Mouse (Mus musculus) small intestine, adult 2 months (tissue): ENCODE data around the gene Por. TPM values are rescaled to one million over a fixed set of nuclear protein-coding genes. Genes with fewer than 3 reads are reported as not detected.
A peak's percentile ranks its signal among the peaks of the same experiment; 100 is the strongest.

ENCODE experiments used
- H3K27ac ChIP-seq: fragments of 200-500 bp; 2 replicates; pipeline ENCODE4 v1.5.1; 2012; ENCODE audit warnings: low read depth, low read length, control low read depth, inconsistent platforms; ENCODE audit not compliant: insufficient read depth
- H3K27me3 ChIP-seq: fragments of 200-500 bp; 2 replicates; pipeline ENCODE4 v1.6.1; 2012; ENCODE audit warnings: mild to moderate bottlenecking, moderate library complexity, low read length, inconsistent platforms; ENCODE audit not compliant: control insufficient read depth, insufficient read depth
- H3K36me3 ChIP-seq: fragments of 200-500 bp; 2 replicates; pipeline ENCODE4 v1.6.1; 2012; ENCODE audit warnings: mild to moderate bottlenecking, low read length, control low read depth, inconsistent platforms; ENCODE audit not compliant: control insufficient read depth, insufficient read depth
- H3K4me1 ChIP-seq: fragments of 200-500 bp; 2 replicates; pipeline ENCODE4 v1.6.1; 2012; ENCODE audit warnings: low read length, inconsistent platforms, mixed read lengths; ENCODE audit not compliant: control insufficient read depth, insufficient read depth, insufficient read length
- H3K4me3 ChIP-seq: fragments of 200-500 bp; 2 replicates; pipeline ENCODE4 v1.5.1; 2012; ENCODE audit warnings: low read depth, mild to moderate bottlenecking, control low read depth, inconsistent platforms, low read length, moderate library complexity
- CTCF ChIP-seq: fragments of 200-500 bp; IDR thresholded peaks from 2 replicates; pipeline ENCODE4 v1.5.1; 2012; ENCODE audit warnings: low read depth, mild to moderate bottlenecking, control low read depth, inconsistent platforms, low read length, moderate library complexity, mixed read lengths; ENCODE audit not compliant: insufficient replicate concordance, insufficient read length; ENCODE audit errors: extremely low read depth
- POLR2A ChIP-seq: fragments of 200-500 bp; IDR thresholded peaks from 2 replicates; pipeline ENCODE4 v1.6.1; 2012; ENCODE audit warnings: low read depth, mild to moderate bottlenecking, control low read depth, inconsistent platforms, low read length, moderate library complexity
- WGBS: fragments of 180-500 bp; shearing (Covaris S2); methylation state at CpG from one replicate; pipeline ENCODE4 v1.1.7; 2018; 5-methylcytosine and 5-hydroxymethylcytosine counted together
- polyA plus RNA-seq: library from polyadenylated mRNA; depleted of rRNA; stranded (reverse); fragments of >200 nt; gene quantifications from 2 replicates; pipeline ENCODE4 v1.2.3, GENCODE M21; 2012; rRNA removed

The Por gene
- polyA plus RNA-seq, 1 experiment: 192 TPM

GRCm38 (mm10) chr5:135778471-135779445 lies 108.9 kb downstream of the Por start, which contains the start of gene Mdh2:
TSS of gene Mdh2 (plus strand) at chr5:135778480.
- H3K27me3 ChIP-seq: no peaks in the 10 kb centered on the region
- TF ChIP-seq POLR2A (peak; percentile 94), CTCF (no peak)
- under 1% methylated on average over 70 of the region's 70 CpGs for WGBS
- H3K4me3 ChIP-seq: peak within 1 kb of the TSS; percentile 85
- H3K27ac ChIP-seq: peak within 1 kb of the TSS; percentile 96
- peaks cover 38% of the 10 kb centered on the region; the same call in 1 of the 2 replicates for H3K4me1 ChIP-seq
- H3K36me3 ChIP-seq: peaks cover 18% of the 10 kb centered on the region

DNA sequence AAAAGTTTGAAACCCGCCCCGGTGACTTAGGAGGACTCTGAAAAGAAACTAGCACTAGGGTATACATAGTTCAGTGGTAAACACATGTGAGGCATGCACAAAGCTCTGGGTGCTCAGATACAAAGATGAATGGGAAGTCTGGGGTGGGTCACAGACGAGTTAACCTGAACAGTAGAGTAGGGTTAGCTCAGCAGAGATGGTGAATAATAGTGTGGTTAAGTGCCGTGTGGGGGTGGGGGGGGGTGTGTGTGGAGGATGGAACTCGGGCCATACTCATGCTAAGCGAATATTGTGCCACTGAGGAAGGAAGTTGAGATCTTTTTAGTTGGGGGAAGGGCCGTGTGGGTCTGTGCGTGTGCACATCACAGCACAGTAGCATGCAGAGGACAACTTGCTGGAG lies 110.5 kb downstream of the Por start:
- Histone ChIP-seq H3K4me3 (peak overlapping the region; percentile 53), H3K4me1 (peaks cover 44% of the 10 kb centered on the region; the same call in 1 of the 2 replicates), H3K36me3 (peaks cover 33% of the 10 kb centered on the region), H3K27me3 (no peaks in the 10 kb centered on the region), H3K27ac (peak overlapping the region; percentile 93)
- WGBS: 46% methylated on average over 8 of the region's 8 CpGs
- TF ChIP-seq CTCF (no peak), POLR2A (no peak)

DNA sequence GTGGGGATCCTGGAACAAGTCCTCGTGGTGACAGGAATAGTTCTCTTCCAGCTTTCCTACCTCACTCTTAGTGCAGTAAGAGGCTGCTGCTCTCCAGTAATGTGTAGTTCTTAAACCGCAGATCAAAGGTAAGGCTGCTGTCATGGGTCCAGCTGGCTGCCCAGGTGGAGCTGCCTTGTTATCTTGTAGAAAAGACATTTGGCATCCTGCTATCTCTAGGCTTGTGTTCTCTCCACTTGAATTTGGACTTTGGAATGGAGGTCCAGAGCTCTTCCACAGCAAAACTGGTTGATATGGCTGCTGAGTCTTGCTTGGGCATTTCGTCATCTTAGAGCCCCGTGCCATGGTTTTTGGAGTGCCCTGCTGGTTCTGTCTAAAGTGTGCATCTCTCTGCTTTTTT lies 113.1 kb downstream of the Por start:
- H3K4me3 ChIP-seq: peak overlapping the region; percentile 35
- peaks cover 29% of the 10 kb centered on the region for H3K4me1 ChIP-seq
- no peaks in the 10 kb centered on the region for H3K27me3 ChIP-seq
- 20% methylated on average over 4 of the region's 4 CpGs for WGBS
- peaks cover 59% of the 10 kb centered on the region for H3K36me3 ChIP-seq
- peak overlapping the region; percentile 93 for H3K27ac ChIP-seq
- TF ChIP-seq CTCF: no peak
- TF ChIP-seq POLR2A: no peak

Other genes starting within 250 kb of the Por start
- 4.7 and 8.0 TPM in 2 replicates for gene Hip1, start 124.9 kb upstream of the Por start, polyA plus RNA-seq
- gene Ccl26, start 106.5 kb upstream of the Por start, polyA plus RNA-seq: not detected in 2 replicates
- 3.3 and 3.6 TPM in 2 replicates for gene Ccl24, start 97.0 kb upstream of the Por start, polyA plus RNA-seq
- gene Rhbdd2, start 37.4 kb upstream of the Por start, polyA plus RNA-seq: 13.3 and 13.4 TPM in 2 replicates
- 111 and 261 TPM in 2 replicates for gene Tmem120a, start 74.4 kb downstream of the Por start, polyA plus RNA-seq
- 0.15 and 0.19 TPM in 2 replicates for gene Styxl1, start 108.4 kb downstream of the Por start, polyA plus RNA-seq
- gene Mdh2, start 108.4 kb downstream of the Por start, polyA plus RNA-seq: 1,632 and 2,398 TPM in 2 replicates
- 0.19 and 0.42 TPM in 2 replicates for gene Srrm3, start 136.9 kb downstream of the Por start, polyA plus RNA-seq
- gene Hspb1, start 217.9 kb downstream of the Por start, polyA plus RNA-seq: 91.6 and 121 TPM in 2 replicates